Mouse (Mus musculus) G1E-ER4 (cell line): ENCODE measurements around the gene Tacc3. TPM values are rescaled to one million over a fixed set of nuclear protein-coding genes. Genes with fewer than 3 reads are reported as not detected.

Source experiments
- GATA1 ChIP-seq: IDR thresholded peaks from one replicate; pipeline ENCODE4 v1.8.0; 2012; ENCODE audit warnings: low read length, inconsistent platforms
- polyA plus RNA-seq: library from polyadenylated mRNA; stranded (reverse); fragments of >175 nt; gene quantifications from 2 replicates; pipeline ENCODE4 v1.2.3, GENCODE M21; 2012

Gene Tacc3
- polyA plus RNA-seq, 1 experiment = 88.8 TPM

GRCm38 (mm10) chr5:33651017-33651416 is 6.9 kb upstream of the Tacc3 start:
- TF ChIP-seq GATA1 = no peak

- no peak for TF ChIP-seq GATA1
Observed at GRCm38 (mm10) chr5:33651541-33651920, 6.4 kb upstream of the Tacc3 start.

GRCm38 (mm10) chr5:33651921-33652782 is 5.8 kb upstream of the Tacc3 start, which contains the start of gene Slbp:
Gene Slbp, minus strand, starts transcription at chr5:33652574.
- TF ChIP-seq GATA1 = no peak

DNA sequence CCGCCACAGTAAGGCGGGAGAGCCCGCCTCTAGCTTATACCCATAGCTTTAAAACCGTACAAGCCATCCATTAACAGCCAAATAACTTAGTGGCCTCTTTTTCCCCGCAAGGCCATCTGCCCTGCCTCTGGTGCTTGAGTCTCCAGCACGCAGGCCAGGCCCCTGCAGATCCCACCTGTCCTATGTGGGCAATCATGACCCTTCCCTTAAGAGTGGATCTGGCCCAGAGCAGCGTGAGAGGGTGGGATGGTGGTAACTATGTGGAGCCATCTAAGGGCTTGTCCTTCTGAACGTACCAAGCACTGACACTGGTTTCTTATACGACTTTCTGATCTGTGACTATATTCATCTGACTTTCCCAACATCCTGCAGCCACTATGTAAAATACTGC is 5.2 kb upstream of the Tacc3 start:
- TF ChIP-seq GATA1 = no peak

GRCm38 (mm10) chr5:33654424-33654823 is 3.5 kb upstream of the Tacc3 start:
- TF ChIP-seq GATA1 = no peak

- TF ChIP-seq GATA1 = no peak
Observed at GRCm38 (mm10) chr5:33655251-33655840, 2.6 kb upstream of the Tacc3 start.

GRCm38 (mm10) chr5:33656739-33657138 is 1.2 kb upstream of the Tacc3 start:
- no peak for TF ChIP-seq GATA1

DNA sequence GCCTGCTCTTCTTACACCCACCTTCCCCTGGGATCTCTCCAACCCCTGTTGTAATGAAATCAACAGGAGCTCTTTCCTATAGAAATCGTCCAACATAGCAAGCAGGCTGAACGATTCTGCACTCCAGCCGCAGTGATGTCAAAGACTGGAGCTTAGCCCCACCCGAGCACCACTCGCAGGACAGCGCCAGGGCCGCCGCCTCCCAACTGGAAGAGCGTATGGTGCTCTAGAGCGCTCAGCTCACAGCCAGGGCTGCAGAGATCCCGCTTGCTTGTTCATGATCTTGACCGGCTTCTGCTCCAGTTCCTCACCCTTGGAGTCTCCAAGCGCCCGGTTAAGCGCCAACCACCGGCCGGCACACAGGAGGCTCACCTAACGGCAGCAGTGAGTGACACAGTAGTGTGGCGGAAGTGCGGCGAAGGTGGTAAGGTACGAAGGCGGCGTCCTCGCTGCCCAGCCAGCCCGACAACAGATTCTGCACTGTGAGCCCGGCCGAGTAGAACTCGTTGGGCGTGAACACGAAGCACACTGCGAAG is 609 bp upstream of the Tacc3 start:
- TF ChIP-seq GATA1 = no peak

GRCm38 (mm10) chr5:33658664-33659050 is 729 bp downstream of the Tacc3 start:
- no peak for TF ChIP-seq GATA1

GRCm38 (mm10) chr5:33668223-33668622 is 10.3 kb downstream of the Tacc3 start:
- TF ChIP-seq GATA1 = no peak

DNA sequence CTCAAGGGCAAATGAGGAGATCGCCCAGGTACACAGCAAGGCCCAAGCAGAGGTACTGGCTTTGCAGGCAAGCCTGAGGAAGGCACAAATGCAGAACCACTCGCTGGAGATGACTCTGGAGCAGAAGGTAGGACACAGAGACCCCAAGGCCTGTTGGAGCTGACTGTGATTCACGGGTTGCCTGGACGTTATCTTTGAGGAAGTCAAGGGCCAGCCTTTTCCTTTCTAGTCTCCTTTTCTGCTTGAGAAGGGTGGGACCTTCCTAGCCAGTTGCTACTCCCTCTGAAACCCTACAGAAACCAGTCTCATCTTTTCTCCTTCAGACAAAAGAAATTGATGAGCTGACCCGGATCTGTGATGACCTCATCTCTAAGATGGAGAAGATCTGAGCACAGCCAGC is 13.7 kb downstream of the Tacc3 start:
- no peak for TF ChIP-seq GATA1

- TF ChIP-seq GATA1 = no peak
Observed at GRCm38 (mm10) chr5:33674439-33674838, 16.5 kb downstream of the Tacc3 start.

DNA sequence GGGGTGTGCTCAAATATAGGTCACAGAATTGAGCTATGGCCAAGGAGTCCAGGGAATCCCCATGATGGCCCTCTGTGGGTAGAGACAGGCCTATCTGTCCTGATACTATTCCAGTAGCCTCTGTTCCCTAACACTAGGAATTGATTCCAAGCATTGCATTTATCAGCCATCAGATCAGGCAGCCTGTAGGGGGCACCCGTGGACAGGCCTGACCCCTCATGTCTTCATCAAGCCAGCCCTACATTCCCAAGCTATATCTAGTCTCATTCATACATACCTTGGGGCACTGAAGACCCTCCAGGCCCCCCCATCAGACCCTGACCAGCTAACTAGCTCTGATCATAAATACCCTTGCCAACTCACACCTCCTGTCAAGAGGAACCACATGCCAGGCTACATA is 18.0 kb downstream of the Tacc3 start:
- TF ChIP-seq GATA1 = no peak

- no peak for TF ChIP-seq GATA1
Observed at GRCm38 (mm10) chr5:33678244-33678643, 20.3 kb downstream of the Tacc3 start.

GRCm38 (mm10) chr5:33681044-33681443 is 23.1 kb downstream of the Tacc3 start:
- no peak for TF ChIP-seq GATA1

GRCm38 (mm10) chr5:33681611-33682388 is 23.9 kb downstream of the Tacc3 start:
- peak; percentile 36 for TF ChIP-seq GATA1
